Mouse (Mus musculus) thymus, adult 2 months (tissue): ENCODE measurements around the gene Erp29.

Source experiments
- CTCF ChIP-seq: fragments of 200-500 bp; IDR thresholded peaks from 2 replicates; pipeline ENCODE4 v1.5.1; 2012; ENCODE audit warnings: mild to moderate bottlenecking, control low read depth, low read length, moderate library complexity, borderline replicate concordance; ENCODE audit not compliant: control insufficient read depth, poor library complexity, insufficient read depth; ENCODE audit errors: extremely low read depth
- POLR2A ChIP-seq: fragments of 200-500 bp; IDR thresholded peaks from 2 replicates; pipeline ENCODE4 v1.6.1; 2012; ENCODE audit warnings: mild to moderate bottlenecking, low read length, control low read depth, moderate library complexity; ENCODE audit not compliant: control insufficient read depth, poor library complexity, insufficient read depth; ENCODE audit errors: extremely low read depth

- no peak for TF ChIP-seq CTCF
- TF ChIP-seq POLR2A = no peak
Measured at GRCm38 (mm10) chr5:121463601-121464250, 11.4 kb upstream of the Erp29 start.
